In the genomic region with DNA sequence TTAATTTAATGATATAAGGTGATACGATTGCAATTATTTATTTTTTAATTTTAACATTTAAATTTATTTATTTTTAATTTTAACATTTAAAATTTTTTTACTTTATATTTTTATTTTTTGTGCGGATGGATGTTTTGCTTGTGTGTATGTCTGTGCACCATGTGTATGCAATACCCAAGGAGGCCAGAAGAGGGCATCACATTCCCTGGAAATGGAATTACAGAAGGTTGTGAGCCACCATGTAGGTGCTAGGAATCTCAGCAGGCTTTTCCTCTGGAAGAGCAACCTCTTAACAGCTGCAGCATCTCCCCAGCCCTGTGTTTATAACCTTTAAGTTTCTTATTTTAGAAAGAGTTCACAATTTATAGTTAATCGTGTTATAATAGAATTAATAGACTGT, we compare ENCODE assay signal across 21 mouse cellular contexts. TPM values are rescaled to one million over a fixed set of nuclear protein-coding genes. Genes with fewer than 3 reads are reported as not detected.
DNase-seq lines count a peak whose midpoint lies in the region; ATAC-seq and TF ChIP-seq lines count a peak whose summit lies in the region.
"Had no signal": no experiment of that assay in that cellular context is flagged by ENCODE, and none has a peak within 500 bp of the region (broad histone marks: within the 10 kb centered on the region; RNA-seq: fewer than 3 reads in every experiment).

No protein-coding gene starts in this region.

- no peak overlapping the region for H3K9ac ChIP-seq in kidney, postnatal 0 days (ENCODE audit: low read depth, low read length)
- H3K9ac ChIP-seq in midbrain, postnatal 0 days (replicated peaks; ENCODE audit: low read length, poor library complexity, severe bottlenecking), result no peak overlapping the region
- H3K9ac ChIP-seq: forebrain, embryonic 12.5 days; hindbrain, embryonic 13.5 days; kidney, embryonic 15.5 days; limb, embryonic 15.5 days; lung, embryonic 15.5 days; midbrain, embryonic 13.5 days; neural tube, embryonic 13.5 days had no signal

- no peak for TF ChIP-seq POLR2A in brain, embryonic 14.5 days (IDR thresholded peaks at IDR 0.05; ENCODE audit: borderline replicate concordance, extremely low read depth, insufficient read depth, insufficient read length, poor library complexity, severe bottlenecking)

- no peaks in the 10 kb centered on the region for H3K4me1 ChIP-seq in kidney, postnatal 0 days (replicated peaks; ENCODE audit: insufficient read depth, low read length)
- 0 out of 2 replicates have a peak, but pooled peaks cover under 1% of the 10 kb centered on the region for H3K4me1 ChIP-seq in midbrain, postnatal 0 days (ENCODE audit: insufficient read depth, low read length)
- peaks cover 8% of the 10 kb centered on the region for H3K4me1 ChIP-seq in midbrain, embryonic 10.5 days

- no peaks in the 10 kb centered on the region for H3K9me3 ChIP-seq in kidney, postnatal 0 days (replicated peaks; ENCODE audit: low read length)
- no peaks in the 10 kb centered on the region for H3K9me3 ChIP-seq in midbrain, postnatal 0 days (ENCODE audit: low read length)
- H3K9me3 ChIP-seq in midbrain, embryonic 10.5 days (replicated peaks), result no peaks in the 10 kb centered on the region
- H3K9me3 ChIP-seq: embryonic facial prominence, embryonic 10.5 days; forebrain, embryonic 12.5 days; heart, embryonic 10.5 days; hindbrain, embryonic 13.5 days; kidney, embryonic 15.5 days; limb, embryonic 15.5 days; lung, embryonic 15.5 days; neural tube, embryonic 13.5 days had no signal

- no peaks in the 10 kb centered on the region for H3K36me3 ChIP-seq in kidney, postnatal 0 days (ENCODE audit: insufficient read depth, low read length)
- no peaks in the 10 kb centered on the region for H3K36me3 ChIP-seq in midbrain, postnatal 0 days (ENCODE audit: insufficient read depth, low read length)
- no peaks in the 10 kb centered on the region for H3K36me3 ChIP-seq in midbrain, embryonic 10.5 days
- H3K36me3 ChIP-seq: embryonic facial prominence, embryonic 10.5 days; forebrain, embryonic 12.5 days; heart, embryonic 10.5 days; hindbrain, embryonic 13.5 days; kidney, embryonic 15.5 days; limb, embryonic 15.5 days; lung, embryonic 15.5 days; midbrain, embryonic 13.5 days; neural tube, embryonic 13.5 days had no signal

- no peak for DNase-seq in kidney, postnatal 0 days (ENCODE audit: low spot score)
- DNase-seq in kidney, postnatal 14 days, result no peak
- no peak for DNase-seq in midbrain, postnatal 0 days (ENCODE audit: low spot score)
- no peak for DNase-seq in midbrain, embryonic 10.5 days (ENCODE audit: low spot score)
- DNase-seq in brain, embryonic 14.5 days (ENCODE audit: low read depth), result no peak
- DNase-seq in ovary, postnatal 10 days (ENCODE audit: low spot score), result no peak
- DNase-seq: cerebellum, adult 8-10 months; gastrocnemius, postnatal 25 days; layer of hippocampus, postnatal 36 days; spleen, adult 18-20 months; thymus, adult 18-20 months had no signal

- no peaks in the 10 kb centered on the region for H3K27me3 ChIP-seq in kidney, postnatal 0 days (ENCODE audit: insufficient read depth, low read length)
- H3K27me3 ChIP-seq in midbrain, postnatal 0 days (ENCODE audit: insufficient read depth, low read length), result no peaks in the 10 kb centered on the region
- peaks cover 23% of the 10 kb centered on the region for H3K27me3 ChIP-seq in midbrain, embryonic 10.5 days (ENCODE audit: low read depth, poor library complexity, severe bottlenecking)
- H3K27me3 ChIP-seq: lung, embryonic 15.5 days had no signal

- ATAC-seq in kidney, postnatal 0 days (replicated peaks; ENCODE audit: low FRiP score, low read depth), result no peak
- ATAC-seq in midbrain, postnatal 0 days (ENCODE audit: low FRiP score), result no peak
- no peak for ATAC-seq in frontal cortex, adult (ENCODE audit: low TSS enrichment)
- ATAC-seq: midbrain, embryonic 13.5 days had no signal

- no peak overlapping the region for H3K4me2 ChIP-seq in kidney, postnatal 0 days (ENCODE audit: low read length)
- no peak overlapping the region for H3K4me2 ChIP-seq in midbrain, postnatal 0 days (ENCODE audit: low read depth, low read length, poor library complexity, severe bottlenecking)
- H3K4me2 ChIP-seq: forebrain, embryonic 12.5 days; hindbrain, embryonic 13.5 days; kidney, embryonic 15.5 days; limb, embryonic 15.5 days; lung, embryonic 15.5 days; midbrain, embryonic 13.5 days; neural tube, embryonic 13.5 days had no signal

- H3K4me3 ChIP-seq in kidney, postnatal 0 days (replicated peaks; ENCODE audit: low read depth, low read length), result no peak overlapping the region
- no peak overlapping the region for H3K4me3 ChIP-seq in midbrain, postnatal 0 days (ENCODE audit: low read depth, low read length)
- no peak overlapping the region for H3K4me3 ChIP-seq in midbrain, embryonic 10.5 days
- H3K4me3 ChIP-seq: embryonic facial prominence, embryonic 10.5 days; forebrain, embryonic 12.5 days; heart, embryonic 10.5 days; hindbrain, embryonic 13.5 days; kidney, embryonic 15.5 days; limb, embryonic 15.5 days; lung, embryonic 15.5 days; midbrain, embryonic 13.5 days; neural tube, embryonic 13.5 days had no signal

- H3K27ac ChIP-seq in kidney, postnatal 0 days, result no peak overlapping the region
- no peak overlapping the region for H3K27ac ChIP-seq in midbrain, postnatal 0 days (ENCODE audit: low read depth, low read length)
- H3K27ac ChIP-seq in midbrain, embryonic 10.5 days (replicated peaks), result no peak overlapping the region
- H3K27ac ChIP-seq: embryonic facial prominence, embryonic 10.5 days; forebrain, embryonic 12.5 days; heart, embryonic 10.5 days; hindbrain, embryonic 13.5 days; kidney, embryonic 15.5 days; limb, embryonic 15.5 days; lung, embryonic 15.5 days; midbrain, embryonic 13.5 days; neural tube, embryonic 13.5 days had no signal

- WGBS in kidney, postnatal 0 days, result 96% methylated on average over 3 of the region's 3 CpGs
- 97% methylated on average over 3 of the region's 3 CpGs for WGBS in midbrain, postnatal 0 days
- WGBS in midbrain, embryonic 10.5 days, result 97% methylated on average over 3 of the region's 3 CpGs

- peak; percentile 16; the same call in 1 of the 2 replicates for TF ChIP-seq CTCF in kidney, postnatal 0 days (IDR thresholded peaks at IDR 0.05; ENCODE audit: low read depth)
- TF ChIP-seq CTCF in midbrain, postnatal 0 days (IDR thresholded peaks at IDR 0.05), result peak; percentile 26; the same call in 1 of the 2 replicates
- TF ChIP-seq CTCF in brain, embryonic 14.5 days (IDR thresholded peaks at IDR 0.05; ENCODE audit: borderline replicate concordance, extremely low read depth, insufficient read depth, insufficient read length), result peak; percentile 22; the same call in 1 of the 2 replicates

RNA-seq across cellular contexts. Expression of a gene that starts 6.2 kb away (rescaled TPM):
- polyA plus RNA-seq in kidney, postnatal 0 days (2015; fragmentation: Nextera tagmentation; extraction: Ambion mirVana), result 7.0 and 7.7 TPM in 2 replicates
- total RNA-seq in midbrain, postnatal 0 days (2014; rRNA removed), result 1.4 and 2.6 TPM in 2 replicates
- 2.6 and 2.9 TPM in 2 replicates for polyA plus RNA-seq in midbrain, postnatal 0 days (2015; fragmentation: Nextera tagmentation; extraction: Ambion mirVana)
- 2.1 and 3.0 TPM in 2 replicates for polyA plus RNA-seq in midbrain, embryonic 10.5 days (2016; fragmentation: Nextera tagmentation; extraction: Ambion mirVana)
- 2.5 and 3.0 TPM in 2 replicates for polyA plus RNA-seq in brain, embryonic 14.5 days (2012; rRNA removed)

RNA-seq across cellular contexts. Expression of a gene that starts 15.4 kb away (rescaled TPM):
- 0.61 and 0.75 TPM in 2 replicates for polyA plus RNA-seq in kidney, postnatal 0 days (2015; fragmentation: Nextera tagmentation; extraction: Ambion mirVana)
- 0.60 and 0.99 TPM in 2 replicates for total RNA-seq in midbrain, postnatal 0 days (2014; rRNA removed)
- 0.20 and 0.25 TPM in 2 replicates for polyA plus RNA-seq in midbrain, postnatal 0 days (2015; fragmentation: Nextera tagmentation; extraction: Ambion mirVana)
- polyA plus RNA-seq in midbrain, embryonic 10.5 days (2016; fragmentation: Nextera tagmentation; extraction: Ambion mirVana), result 0.95 and 0.98 TPM in 2 replicates
- 2.2 and 2.6 TPM in 2 replicates for polyA plus RNA-seq in brain, embryonic 14.5 days (2012; rRNA removed)

RNA-seq across cellular contexts. Expression of a gene that starts 41.6 kb away (rescaled TPM):
- polyA plus RNA-seq in kidney, postnatal 0 days (2015; fragmentation: Nextera tagmentation; extraction: Ambion mirVana), result 39.6 and 40.2 TPM in 2 replicates
- total RNA-seq in midbrain, postnatal 0 days (2014; rRNA removed), result 111 and 119 TPM in 2 replicates
- polyA plus RNA-seq in midbrain, postnatal 0 days (2015; fragmentation: Nextera tagmentation; extraction: Ambion mirVana), result 71.2 and 78.6 TPM in 2 replicates
- 54.6 and 54.8 TPM in 2 replicates for polyA plus RNA-seq in midbrain, embryonic 10.5 days (2016; fragmentation: Nextera tagmentation; extraction: Ambion mirVana)
- 43.9 and 69.3 TPM in 2 replicates for polyA plus RNA-seq in brain, embryonic 14.5 days (2012; rRNA removed)
